Mouse (Mus musculus) limb, embryonic 13.5 days (tissue): Measurements from ENCODE around the gene Prr32. TPM values are rescaled to one million over a fixed set of nuclear protein-coding genes. Genes with fewer than 3 reads are reported as not detected.

Experiments used
- ATAC-seq: fragments of 200-750 bp; cut with Nextera tagmentation; 2 replicates; pipeline ENCODE4 v1.8.0; 2017; ENCODE audit warnings: low read depth, moderate number of reproducible peaks, moderate TSS enrichment; ENCODE audit not compliant: low FRiP score
- H3K27ac ChIP-seq: fragments of 300-500 bp; sonication (generic); 2 replicates; pipeline ENCODE4 v1.5.1; 2015; ENCODE audit warnings: inconsistent platforms, mild to moderate bottlenecking, moderate library complexity
- H3K27me3 ChIP-seq: fragments of 300-500 bp; sonication (generic); 2 replicates; pipeline ENCODE4 v1.6.1; 2015; ENCODE audit warnings: mild to moderate bottlenecking, inconsistent platforms
- H3K36me3 ChIP-seq: fragments of 300-500 bp; sonication (generic); 2 replicates; pipeline ENCODE4 v1.6.1; 2015; ENCODE audit warnings: inconsistent platforms, mild to moderate bottlenecking, moderate library complexity
- H3K4me1 ChIP-seq: fragments of 300-500 bp; sonication (generic); 2 replicates; pipeline ENCODE4 v1.6.1; 2015; ENCODE audit warnings: inconsistent platforms
- H3K4me2 ChIP-seq: fragments of 300-500 bp; sonication (generic); replicated peaks from 2 replicates; pipeline ENCODE4 v1.6.1; 2015; ENCODE audit warnings: inconsistent platforms, mild to moderate bottlenecking, moderate library complexity
- H3K4me3 ChIP-seq: fragments of 300-500 bp; sonication (generic); 2 replicates; pipeline ENCODE4 v1.5.1; 2015; ENCODE audit warnings: moderate library complexity, mild to moderate bottlenecking, inconsistent platforms
- H3K9ac ChIP-seq: fragments of 300-500 bp; sonication (generic); 2 replicates; pipeline ENCODE4 v1.6.1; 2015; ENCODE audit warnings: mild to moderate bottlenecking, inconsistent platforms
- H3K9me3 ChIP-seq: fragments of 300-500 bp; sonication (generic); 2 replicates; pipeline ENCODE4 v1.6.1; 2016; ENCODE audit warnings: inconsistent platforms
- WGBS: fragments of 180-500 bp; shearing (Covaris S2); methylation state at CpG from one replicate; pipeline ENCODE4 v1.1.7; 2015; 5-methylcytosine and 5-hydroxymethylcytosine counted together
- polyA plus RNA-seq: library from polyadenylated mRNA; unstranded; fragments of >200 nt; fragmentation: Nextera tagmentation; extraction: Ambion mirVana; gene quantifications from 2 replicates; pipeline ENCODE4 v1.2.1, GENCODE M21; 2015

Prr32 gene
- 15.7 and 17.9 TPM in 2 replicates for polyA plus RNA-seq

DNA sequence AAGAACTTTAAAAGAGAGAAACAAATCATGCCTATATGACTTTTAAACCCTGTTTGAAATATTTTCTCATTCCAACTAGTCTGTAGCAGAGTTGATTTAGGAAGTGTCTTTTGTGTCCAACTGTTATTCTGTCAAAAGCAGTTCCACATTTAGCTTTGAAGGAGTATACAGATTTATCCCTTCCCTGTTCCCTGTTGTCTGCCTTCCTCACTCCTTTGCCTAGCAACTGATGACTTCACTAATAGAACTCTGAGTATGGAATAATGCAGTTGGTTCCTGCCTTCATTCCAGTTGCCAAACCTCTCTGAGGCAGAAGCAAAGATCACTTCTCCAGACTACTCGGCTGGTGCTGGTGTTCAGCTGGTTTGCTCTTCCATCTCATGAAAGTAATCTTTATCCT, at the start of gene Prr32:
Gene Prr32, plus strand, starts transcription at position 301 of the 400 bp plus-strand sequence.
- no peak within 1 kb of the TSS for H3K4me2 ChIP-seq
- no peaks in the 10 kb centered on the region for H3K9me3 ChIP-seq
- no peak for ATAC-seq
- H3K4me1 ChIP-seq = no peaks in the 10 kb centered on the region
- 69% methylated on average over 1 of the region's 1 CpGs for WGBS
- no peaks in the 10 kb centered on the region for H3K27me3 ChIP-seq
- H3K4me3 ChIP-seq = no peak within 1 kb of the TSS
- H3K36me3 ChIP-seq = no peaks in the 10 kb centered on the region
- H3K27ac ChIP-seq = no peak within 1 kb of the TSS
- no peak within 1 kb of the TSS for H3K9ac ChIP-seq
